Mouse (Mus musculus) C2C12 (cell line): ENCODE measurements around the gene Apobr. TPM values are rescaled to one million over a fixed set of nuclear protein-coding genes. Genes with fewer than 3 reads are reported as not detected.

Experiments used
- H3K27me3 ChIP-seq: one replicate; pipeline ENCODE4 v1.6.1; 2011; ENCODE audit not compliant: control insufficient read depth, insufficient read depth, insufficient read length
- H3K36me3 ChIP-seq: one replicate; pipeline ENCODE4 v1.6.1; 2011; ENCODE audit not compliant: control insufficient read depth, insufficient read depth
- H3K4me3 ChIP-seq: one replicate; pipeline ENCODE4 v1.5.1; 2011; ENCODE audit warnings: mild to moderate bottlenecking, control low read depth; ENCODE audit not compliant: poor library complexity, insufficient read depth, severe bottlenecking
- H3K79me2 ChIP-seq: one replicate; pipeline ENCODE4 v1.6.1; 2011; ENCODE audit not compliant: control insufficient read depth, insufficient read depth
- H3K79me3 ChIP-seq: one replicate; pipeline ENCODE4 v1.6.1; 2011; ENCODE audit warnings: low read depth, control low read depth
- H3ac ChIP-seq: one replicate; pipeline ENCODE3; 2011; ENCODE audit warnings: low read depth; ENCODE audit not compliant: control insufficient read depth, insufficient read length
- CEBPB ChIP-seq: IDR thresholded peaks from one replicate; pipeline ENCODE4 v1.6.1; 2011; ENCODE audit warnings: low read depth, mild to moderate bottlenecking, control low read depth, moderate library complexity
- CTCF ChIP-seq: IDR thresholded peaks from one replicate; pipeline ENCODE4 v1.5.1; 2011; ENCODE audit not compliant: control insufficient read depth, insufficient read depth, insufficient read length
- FOSL1 ChIP-seq: IDR thresholded peaks from one replicate; pipeline ENCODE4 v1.8.0; 2011; ENCODE audit warnings: mild to moderate bottlenecking, low read length; ENCODE audit not compliant: poor library complexity, insufficient read depth, severe bottlenecking
- MAX ChIP-seq: IDR thresholded peaks from one replicate; pipeline ENCODE4 v1.6.1; 2011; ENCODE audit warnings: mild to moderate bottlenecking, control low read depth
- MYOD1 ChIP-seq: IDR thresholded peaks from one replicate; pipeline ENCODE4 v1.6.1; 2011; ENCODE audit warnings: low read depth; ENCODE audit not compliant: control insufficient read depth, insufficient read length
- MYOG ChIP-seq: IDR thresholded peaks from one replicate; pipeline ENCODE4 v1.6.1; 2011; ENCODE audit not compliant: control insufficient read depth, insufficient read length; ENCODE audit errors: extremely low read depth
- USF1 ChIP-seq: IDR thresholded peaks from one replicate; pipeline ENCODE4 v1.6.1; 2011; ENCODE audit warnings: low read depth, mild to moderate bottlenecking, control low read depth, moderate library complexity
- polyA plus RNA-seq: library from polyadenylated mRNA; unstranded; fragments of >200 nt; fragmentation: generic; extraction: Trizol; gene quantifications from one replicate; pipeline ENCODE4 v1.2.1, GENCODE M21; 2012; ENCODE audit warnings: missing spikeins

Apobr gene
- polyA plus RNA-seq, 1 experiment, result 2.0 TPM

DNA sequence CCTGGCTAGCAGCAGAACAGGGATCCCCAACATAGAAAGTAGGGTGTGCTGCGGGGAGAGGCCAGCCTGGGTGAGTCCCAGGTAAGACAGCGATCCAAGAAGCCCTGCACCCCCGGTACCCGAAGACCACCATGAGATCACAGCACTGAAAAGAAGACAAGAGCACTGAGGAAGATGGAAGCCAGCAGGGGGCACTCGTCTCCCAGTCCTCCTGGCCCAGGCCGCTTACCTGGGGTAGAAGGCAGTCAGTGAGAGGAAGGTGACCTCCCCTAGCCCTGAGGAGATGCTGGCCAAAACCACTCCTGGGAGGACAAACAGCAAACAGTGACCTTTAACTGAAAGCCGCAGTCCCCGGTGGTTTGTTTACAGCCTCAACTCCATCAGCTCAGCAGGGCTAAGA lies 5.6 kb upstream of the Apobr start:
- no peaks in the 10 kb centered on the region for H3K27me3 ChIP-seq
- no peak overlapping the region for H3ac ChIP-seq
- H3K36me3 ChIP-seq, result no peaks in the 10 kb centered on the region
- no peak overlapping the region for H3K4me3 ChIP-seq
- TF ChIP-seq MAX (no peak), CEBPB (no peak), CTCF (peak; percentile 44), FOSL1 (no peak), MYOD1 (no peak), MYOG (no peak)
- no peaks in the 10 kb centered on the region for H3K79me3 ChIP-seq
- H3K79me2 ChIP-seq, result no peaks in the 10 kb centered on the region

DNA sequence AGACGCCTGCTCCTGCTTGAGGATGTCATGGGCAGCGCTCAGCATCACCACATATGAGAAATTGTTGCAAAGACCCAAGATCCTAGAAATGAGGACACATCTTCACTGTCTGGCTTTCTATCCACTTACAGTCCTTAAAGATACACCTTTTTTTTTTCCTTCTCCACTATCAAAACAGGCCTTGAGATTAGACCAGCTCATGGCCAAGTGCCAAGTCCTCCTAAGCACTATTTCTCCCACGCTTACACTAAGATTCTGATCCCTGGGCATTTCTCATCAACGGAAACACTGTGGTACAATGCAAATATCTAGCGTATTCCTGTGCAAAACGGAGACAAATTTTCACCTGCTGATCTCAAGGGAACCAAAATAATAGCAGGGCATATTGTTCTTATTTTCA lies 3.1 kb upstream of the Apobr start:
- Histone ChIP-seq H3K36me3 (no peaks in the 10 kb centered on the region), H3ac (no peak overlapping the region), H3K79me2 (no peaks in the 10 kb centered on the region), H3K4me3 (no peak overlapping the region), H3K27me3 (no peaks in the 10 kb centered on the region), H3K79me3 (no peaks in the 10 kb centered on the region)
- TF ChIP-seq USF1, result no peak
- TF ChIP-seq MYOG, result no peak
- TF ChIP-seq MYOD1, result no peak
- no peak for TF ChIP-seq FOSL1
- no peak for TF ChIP-seq MAX
- TF ChIP-seq CTCF, result no peak
- TF ChIP-seq CEBPB, result no peak

GRCm38 (mm10) chr7:126582759-126583158 lies 2.0 kb upstream of the Apobr start:
- TF ChIP-seq FOSL1 (no peak), MYOD1 (no peak)
- Histone ChIP-seq H3K79me2 (no peaks in the 10 kb centered on the region), H3ac (no peak overlapping the region), H3K4me3 (no peak overlapping the region), H3K27me3 (no peaks in the 10 kb centered on the region), H3K79me3 (no peaks in the 10 kb centered on the region), H3K36me3 (no peaks in the 10 kb centered on the region)

GRCm38 (mm10) chr7:126583251-126583709 lies 1.5 kb upstream of the Apobr start:
- no peaks in the 10 kb centered on the region for H3K36me3 ChIP-seq
- no peaks in the 10 kb centered on the region for H3K79me3 ChIP-seq
- no peak overlapping the region for H3ac ChIP-seq
- H3K27me3 ChIP-seq, result no peaks in the 10 kb centered on the region
- H3K79me2 ChIP-seq, result no peaks in the 10 kb centered on the region
- TF ChIP-seq USF1 (peak; percentile 93), CEBPB (no peak), FOSL1 (no peak), MAX (no peak)
- H3K4me3 ChIP-seq, result no peak overlapping the region

DNA sequence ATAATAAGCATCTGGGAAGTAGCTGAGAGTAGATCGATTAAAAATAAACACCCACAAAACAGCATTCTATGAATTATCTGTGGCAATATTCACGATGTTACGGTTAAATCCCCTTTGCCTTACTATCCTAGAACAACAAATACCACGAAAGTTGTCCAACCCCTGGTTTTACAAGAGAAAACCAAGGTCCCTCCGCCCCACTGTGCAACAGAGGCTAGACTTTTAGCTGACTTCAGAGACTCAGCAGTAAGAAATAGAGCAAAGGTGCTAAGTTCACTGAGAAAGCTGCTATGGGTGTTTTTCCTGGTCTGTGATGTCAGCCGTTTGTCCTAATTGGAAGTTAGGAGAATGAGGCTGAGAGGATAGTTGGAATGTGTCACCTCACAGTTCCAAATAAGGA lies 981 bp upstream of the Apobr start:
- H3K27me3 ChIP-seq, result no peaks in the 10 kb centered on the region
- H3ac ChIP-seq, result no peak overlapping the region
- H3K36me3 ChIP-seq, result no peaks in the 10 kb centered on the region
- H3K4me3 ChIP-seq, result no peak overlapping the region
- H3K79me3 ChIP-seq, result no peaks in the 10 kb centered on the region
- no peaks in the 10 kb centered on the region for H3K79me2 ChIP-seq
- TF ChIP-seq CTCF, result no peak
- no peak for TF ChIP-seq MYOG
- TF ChIP-seq FOSL1, result no peak
- no peak for TF ChIP-seq MYOD1
- no peak for TF ChIP-seq CEBPB
- TF ChIP-seq MAX, result no peak
- no peak for TF ChIP-seq USF1

- Histone ChIP-seq H3ac (no peak within 1 kb of the TSS), H3K4me3 (no peak within 1 kb of the TSS), H3K79me3 (no peaks in the 10 kb centered on the region), H3K36me3 (no peaks in the 10 kb centered on the region), H3K79me2 (no peaks in the 10 kb centered on the region), H3K27me3 (no peaks in the 10 kb centered on the region)
- TF ChIP-seq FOSL1, result no peak
Measured at GRCm38 (mm10) chr7:126585717-126586116, 975 bp downstream of the Apobr start, which contains the start of gene Cln3. Gene Cln3, minus strand, starts transcription at chr7:126585817.
